Mouse (Mus musculus): ENCODE measurements at regions not wholly inside any gene's neighbourhood (a gene's known extent, or its start where the extent isn't known, plus 50 kb on each side); places are given as distances from the start of the nearest gene placed in this dataset.

DNA sequence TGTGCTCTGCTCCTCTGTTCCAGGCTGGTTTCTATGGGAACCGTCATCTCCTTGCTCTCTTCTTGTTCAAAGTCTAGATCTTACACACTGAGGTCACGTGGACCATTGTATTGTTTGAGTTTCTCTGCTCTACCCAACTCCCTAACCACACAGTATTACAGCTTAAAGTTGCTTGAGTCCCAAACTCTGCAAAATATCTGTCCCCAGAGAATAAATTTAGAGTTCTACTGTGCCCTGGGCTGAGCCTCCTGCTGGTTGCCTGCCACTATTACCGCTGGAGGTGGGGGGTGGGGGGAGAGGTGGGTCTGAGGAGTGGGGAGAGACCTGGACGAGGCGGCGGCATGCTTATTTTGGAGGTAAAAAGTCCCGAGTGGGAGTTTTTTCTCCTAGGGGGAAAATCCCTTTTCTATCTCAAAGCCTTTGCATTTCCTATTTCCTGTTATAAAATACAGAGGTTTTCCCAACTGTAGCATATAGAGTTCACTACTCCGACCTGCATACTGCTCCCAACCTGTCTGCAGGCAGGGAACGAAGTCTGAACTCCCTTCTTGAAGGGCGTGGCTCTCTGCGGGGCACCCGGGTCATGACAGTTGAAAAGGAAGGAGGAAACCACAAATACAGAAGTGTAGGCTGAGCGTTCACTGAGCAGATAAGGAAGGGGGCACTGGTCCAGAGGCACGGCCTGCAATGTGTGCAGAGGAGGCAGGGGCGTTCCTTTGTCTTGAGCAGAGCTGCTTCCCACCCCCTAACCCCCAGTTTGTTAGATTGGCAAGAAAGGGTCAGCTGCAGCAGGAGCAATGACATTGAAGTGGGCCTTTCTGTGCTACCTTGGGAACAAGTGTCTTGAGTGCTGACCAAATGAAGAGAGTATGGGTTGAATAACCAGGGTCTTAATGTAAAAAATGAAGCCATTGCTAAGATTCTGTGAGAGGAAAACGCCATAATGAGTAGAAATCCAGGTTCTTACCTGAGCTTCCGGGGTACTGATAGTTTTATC, 188.7 kb downstream of the Akap7 start:
- 41% methylated on average over 17 of the region's 17 CpGs for WGBS
- no peaks in the 10 kb centered on the region for H3K9me3 ChIP-seq
- H3K4me2 ChIP-seq (replicated peaks) = no peak overlapping the region
- no peak overlapping the region for H3K4me3 ChIP-seq
- H3K27ac ChIP-seq = no peak overlapping the region
- no peak for ATAC-seq (ENCODE audit: low FRiP score, low read depth)
- H3K9ac ChIP-seq = no peak overlapping the region
- no peaks in the 10 kb centered on the region for H3K4me1 ChIP-seq
- H3K27me3 ChIP-seq (replicated peaks) = no peaks in the 10 kb centered on the region
- H3K36me3 ChIP-seq = no peaks in the 10 kb centered on the region

DNA sequence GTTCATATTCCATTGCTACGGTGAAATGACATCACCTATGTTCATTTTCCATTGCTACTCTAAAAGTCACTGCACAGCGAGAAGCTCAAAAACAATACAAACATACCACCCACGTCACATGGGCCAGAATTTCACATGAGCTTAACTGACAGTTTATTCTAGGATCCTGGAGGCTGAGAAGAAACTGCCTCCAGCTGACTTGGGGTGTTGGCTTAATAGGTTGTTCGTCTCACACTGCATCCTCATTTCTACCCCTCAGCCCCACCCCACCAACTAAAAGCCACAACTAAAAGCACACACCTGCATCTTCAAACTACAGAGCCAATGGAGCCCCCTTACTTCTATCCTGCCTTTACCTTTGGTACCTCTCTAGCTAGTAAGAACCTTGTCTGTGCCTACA, 187.0 kb upstream of the Arg1 start:
- Histone ChIP-seq H3K27me3 (replicated peaks) (no peaks in the 10 kb centered on the region), H3K4me1 (peaks cover 2% of the 10 kb centered on the region; the same call in 1 of the 2 replicates), H3K4me2 (replicated peaks) (no peak overlapping the region), H3K27ac (no peak overlapping the region), H3K9ac (no peak overlapping the region), H3K9me3 (no peaks in the 10 kb centered on the region), H3K36me3 (no peaks in the 10 kb centered on the region), H3K4me3 (no peak overlapping the region)
- no peak for ATAC-seq (ENCODE audit: low FRiP score, low read depth)
- 93% methylated on average over 4 of the region's 4 CpGs for WGBS

GRCm38 (mm10) chr10:25112449-25113171, 185.3 kb upstream of the Arg1 start:
- Histone ChIP-seq H3K27ac (peak overlapping the region; percentile 77; the same call in 1 of the 2 replicates), H3K9ac (no peak overlapping the region), H3K4me1 (peaks cover 2% of the 10 kb centered on the region; the same call in 1 of the 2 replicates), H3K4me3 (no peak overlapping the region), H3K36me3 (no peaks in the 10 kb centered on the region), H3K9me3 (no peaks in the 10 kb centered on the region), H3K4me2 (replicated peaks) (peak overlapping the region; percentile 16; the same call in 1 of the 2 replicates), H3K27me3 (replicated peaks) (no peaks in the 10 kb centered on the region)
- ATAC-seq (ENCODE audit: low FRiP score, low read depth) = peak; percentile 63; the same call in 1 of the 2 replicates
- 40% methylated on average over 12 of the region's 12 CpGs for WGBS

GRCm38 (mm10) chr10:25111636-25112422, 184.5 kb upstream of the Arg1 start:
- Histone ChIP-seq H3K9ac (no peak overlapping the region), H3K4me1 (peaks cover 2% of the 10 kb centered on the region; the same call in 1 of the 2 replicates), H3K27me3 (replicated peaks) (no peaks in the 10 kb centered on the region), H3K4me2 (replicated peaks) (0 out of 2 replicates have a peak overlapping the region, but pooled peaks have one; percentile 12), H3K36me3 (no peaks in the 10 kb centered on the region), H3K27ac (no peak overlapping the region), H3K4me3 (no peak overlapping the region), H3K9me3 (no peaks in the 10 kb centered on the region)
- 5% methylated on average over 11 of the region's 11 CpGs for WGBS
- peak; percentile 90 for ATAC-seq (ENCODE audit: low FRiP score, low read depth)

GRCm38 (mm10) chr10:25111181-25111580, 183.9 kb upstream of the Arg1 start:
- 0 out of 2 replicates have a peak, but pooled peaks have one; percentile 46 for ATAC-seq (ENCODE audit: low FRiP score, low read depth)
- WGBS = 32% methylated on average over 7 of the region's 7 CpGs

GRCm38 (mm10) chr10:25098070-25098469, 170.8 kb upstream of the Arg1 start:
- 74% methylated on average over 4 of the region's 4 CpGs for WGBS
- no peak overlapping the region for H3K4me2 ChIP-seq (replicated peaks)
- H3K27me3 ChIP-seq (replicated peaks) = no peaks in the 10 kb centered on the region
- no peaks in the 10 kb centered on the region for H3K4me1 ChIP-seq
- H3K36me3 ChIP-seq = no peaks in the 10 kb centered on the region
- H3K27ac ChIP-seq = no peak overlapping the region
- no peaks in the 10 kb centered on the region for H3K9me3 ChIP-seq
- H3K9ac ChIP-seq = no peak overlapping the region
- no peak overlapping the region for H3K4me3 ChIP-seq
- ATAC-seq (ENCODE audit: low FRiP score, low read depth) = no peak

More at GRCm38 (mm10) chr10:25111181-25111580, 183.9 kb upstream of the Arg1 start:
- H3K36me3 ChIP-seq = no peaks in the 10 kb centered on the region
- H3K4me1 ChIP-seq = peaks cover 2% of the 10 kb centered on the region; the same call in 1 of the 2 replicates
- no peak overlapping the region for H3K4me2 ChIP-seq (replicated peaks)
- H3K27ac ChIP-seq = 0 out of 2 replicates have a peak overlapping the region, but pooled peaks have one; percentile 39
- H3K27me3 ChIP-seq (replicated peaks) = no peaks in the 10 kb centered on the region
- H3K4me3 ChIP-seq = no peak overlapping the region
- no peak overlapping the region for H3K9ac ChIP-seq
- no peaks in the 10 kb centered on the region for H3K9me3 ChIP-seq

GRCm38 (mm10) chr10:25089705-25090386, 162.6 kb upstream of the Arg1 start:
- ATAC-seq (ENCODE audit: low FRiP score, low read depth) = no peak
- H3K9me3 ChIP-seq = no peaks in the 10 kb centered on the region
- H3K4me2 ChIP-seq (replicated peaks) = no peak overlapping the region
- H3K4me3 ChIP-seq = no peak overlapping the region
- no peak overlapping the region for H3K27ac ChIP-seq
- H3K27me3 ChIP-seq (replicated peaks) = no peaks in the 10 kb centered on the region
- no peak overlapping the region for H3K9ac ChIP-seq
- 89% methylated on average over 4 of the region's 4 CpGs for WGBS
- H3K36me3 ChIP-seq = no peaks in the 10 kb centered on the region
- no peaks in the 10 kb centered on the region for H3K4me1 ChIP-seq

- Histone ChIP-seq H3K9me3 (no peaks in the 10 kb centered on the region), H3K4me2 (replicated peaks) (no peak overlapping the region), H3K36me3 (no peaks in the 10 kb centered on the region), H3K4me1 (no peaks in the 10 kb centered on the region), H3K27me3 (replicated peaks) (no peaks in the 10 kb centered on the region), H3K9ac (no peak overlapping the region), H3K4me3 (no peak overlapping the region), H3K27ac (no peak overlapping the region)
- ATAC-seq (ENCODE audit: low FRiP score, low read depth) = no peak
- WGBS = 96% methylated on average over 17 of the region's 17 CpGs
Observed at GRCm38 (mm10) chr10:25086745-25087144, 159.5 kb upstream of the Arg1 start.

- no peak overlapping the region for H3K9ac ChIP-seq
- no peak overlapping the region for H3K4me3 ChIP-seq
- no peak for ATAC-seq (ENCODE audit: low FRiP score, low read depth)
- H3K27ac ChIP-seq = no peak overlapping the region
- WGBS = 73% methylated on average over 10 of the region's 10 CpGs
- no peaks in the 10 kb centered on the region for H3K4me1 ChIP-seq
- no peak overlapping the region for H3K4me2 ChIP-seq (replicated peaks)
- no peaks in the 10 kb centered on the region for H3K9me3 ChIP-seq
- no peaks in the 10 kb centered on the region for H3K27me3 ChIP-seq (replicated peaks)
- H3K36me3 ChIP-seq = no peaks in the 10 kb centered on the region
Observed at GRCm38 (mm10) chr10:25082930-25083329, 155.6 kb upstream of the Arg1 start.

GRCm38 (mm10) chr10:25072617-25073016, 145.3 kb upstream of the Arg1 start:
- H3K9me3 ChIP-seq = peaks cover 7% of the 10 kb centered on the region; the same call in 1 of the 2 replicates
- H3K9ac ChIP-seq = no peak overlapping the region
- H3K4me2 ChIP-seq (replicated peaks) = no peak overlapping the region
- no peaks in the 10 kb centered on the region for H3K36me3 ChIP-seq
- H3K27me3 ChIP-seq (replicated peaks) = no peaks in the 10 kb centered on the region
- no peaks in the 10 kb centered on the region for H3K4me1 ChIP-seq
- H3K4me3 ChIP-seq = no peak overlapping the region
- no peak overlapping the region for H3K27ac ChIP-seq
- no peak for ATAC-seq (ENCODE audit: low FRiP score, low read depth)
- WGBS = 57% methylated on average over 2 of the region's 2 CpGs

- ATAC-seq (ENCODE audit: low FRiP score, low read depth) = peak; percentile 44; the same call in 1 of the 2 replicates
- H3K27ac ChIP-seq = no peak overlapping the region
Observed at GRCm38 (mm10) chr10:25068301-25068700, 141.0 kb upstream of the Arg1 start.

More at GRCm38 (mm10) chr10:25068301-25068700, 141.0 kb upstream of the Arg1 start:
- Histone ChIP-seq H3K9me3 (peaks cover 7% of the 10 kb centered on the region; the same call in 1 of the 2 replicates), H3K4me1 (no peaks in the 10 kb centered on the region), H3K36me3 (no peaks in the 10 kb centered on the region), H3K4me2 (replicated peaks) (no peak overlapping the region), H3K27me3 (replicated peaks) (no peaks in the 10 kb centered on the region), H3K4me3 (no peak overlapping the region), H3K9ac (no peak overlapping the region)
- WGBS = 54% methylated on average over 8 of the region's 8 CpGs

All from neural tube, embryonic 12.5 days (tissue).